Mouse (Mus musculus) cortical plate, adult 2 months (tissue): Measurements from ENCODE around the gene Cav3.

Experiments
- CTCF ChIP-seq: fragments of 200-500 bp; IDR thresholded peaks from 2 replicates; pipeline ENCODE4 v1.5.1; 2011; ENCODE audit warnings: mild to moderate bottlenecking, control low read depth, low read length; ENCODE audit not compliant: insufficient read depth; ENCODE audit errors: extremely low read depth
- POLR2A ChIP-seq: fragments of 200-500 bp; IDR thresholded peaks from 2 replicates; pipeline ENCODE4 v1.6.1; 2011; ENCODE audit warnings: mild to moderate bottlenecking, low read length, control low read depth; ENCODE audit not compliant: insufficient read depth; ENCODE audit errors: extremely low read depth

DNA sequence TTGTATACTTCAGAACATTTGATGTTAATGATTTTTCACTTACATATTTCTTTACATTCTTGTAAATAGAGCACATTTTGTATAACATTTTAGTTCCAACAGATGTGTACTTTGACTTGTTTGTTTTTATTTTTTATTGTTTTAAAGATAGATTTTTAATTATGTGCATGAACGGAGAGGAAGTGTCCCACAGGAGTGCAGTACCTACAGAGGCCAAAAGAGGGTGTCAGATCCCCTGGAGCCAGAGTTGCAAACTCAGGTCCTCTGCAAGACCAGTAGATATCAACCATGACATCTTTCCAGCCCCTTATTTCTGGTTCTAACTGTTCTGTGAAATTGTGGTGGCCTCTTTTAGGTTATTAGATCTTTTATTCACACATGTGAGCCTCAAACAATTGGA, 38.4 kb upstream of the Cav3 start:
- TF ChIP-seq CTCF (0 out of 2 replicates have a peak, but pooled peaks have one; percentile 11), POLR2A (no peak)
